Mouse (Mus musculus): ENCODE results near the gene Shisa3.
A peak's percentile ranks its signal among the peaks of the same experiment; 100 is the strongest.

The Shisa3 gene

DNA sequence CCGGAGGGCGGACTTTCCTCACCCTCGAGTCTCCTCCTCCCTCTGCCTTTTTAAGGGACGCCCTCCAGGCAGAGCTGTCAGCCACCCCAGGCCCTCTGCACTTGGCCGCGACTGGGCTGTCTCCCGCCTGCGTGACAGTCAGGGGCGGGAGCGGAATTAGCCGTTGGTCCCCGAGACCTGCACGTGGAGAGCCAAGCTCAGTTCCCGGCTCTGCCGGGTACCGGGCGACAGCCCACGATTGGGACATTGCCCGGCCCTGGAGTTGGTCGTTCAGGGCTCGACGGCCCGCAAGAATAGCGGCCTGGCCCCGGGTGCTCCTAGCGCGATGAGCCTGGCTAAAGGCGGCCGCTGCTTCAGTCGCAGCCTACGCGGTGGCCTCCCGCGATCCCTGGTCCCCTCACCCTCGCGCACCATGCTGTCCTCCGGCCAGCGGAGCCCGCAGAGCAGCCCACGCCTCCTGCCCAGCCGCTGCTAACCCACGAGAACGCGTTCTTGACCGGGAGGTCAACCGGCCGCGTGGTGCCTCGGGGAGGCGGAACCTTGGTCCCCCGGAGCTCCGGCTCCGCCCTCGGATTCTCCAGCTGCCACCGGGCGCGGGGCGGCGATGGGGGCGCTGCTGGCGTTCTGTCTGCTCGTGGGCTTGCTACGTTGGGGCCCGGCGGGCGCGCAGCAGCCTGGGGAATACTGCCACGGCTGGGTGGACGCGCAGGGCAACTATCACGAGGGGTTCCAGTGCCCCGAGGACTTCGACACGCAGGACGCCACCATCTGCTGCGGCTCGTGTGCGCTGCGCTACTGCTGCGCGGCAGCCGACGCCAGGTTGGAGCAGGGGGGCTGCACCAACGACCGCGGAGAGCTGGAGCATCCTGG lies at the start of gene Shisa3:
Shisa3 (plus strand) TSS at position 79 of the 870 bp plus-strand sequence.
- peak; percentile 14 for DNase-seq

- DNase-seq, result no peak
These were observed 49.0 kb upstream of the Shisa3 start for GRCm38 (mm10) chr5:67558644-67559043.

DNA sequence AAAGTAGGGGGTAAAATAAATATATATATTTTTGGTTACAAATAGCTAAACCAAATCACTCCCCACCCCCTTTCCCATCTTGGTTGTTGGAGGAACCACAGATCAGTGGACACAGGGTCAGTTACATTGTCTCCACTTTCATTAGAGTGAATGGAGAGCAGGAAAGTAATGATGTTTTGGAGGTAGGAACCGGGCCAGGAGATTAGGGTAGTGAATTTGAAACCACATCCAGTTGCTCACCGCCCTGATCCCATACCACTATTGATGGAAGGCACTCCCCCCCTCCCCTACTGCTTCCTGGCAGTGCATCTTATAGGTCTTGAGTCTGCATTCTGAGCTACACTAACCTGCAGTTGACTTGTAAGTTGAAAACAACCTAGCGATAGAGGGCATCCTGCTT lies 48.6 kb upstream of the Shisa3 start:
- no peak for DNase-seq

DNA sequence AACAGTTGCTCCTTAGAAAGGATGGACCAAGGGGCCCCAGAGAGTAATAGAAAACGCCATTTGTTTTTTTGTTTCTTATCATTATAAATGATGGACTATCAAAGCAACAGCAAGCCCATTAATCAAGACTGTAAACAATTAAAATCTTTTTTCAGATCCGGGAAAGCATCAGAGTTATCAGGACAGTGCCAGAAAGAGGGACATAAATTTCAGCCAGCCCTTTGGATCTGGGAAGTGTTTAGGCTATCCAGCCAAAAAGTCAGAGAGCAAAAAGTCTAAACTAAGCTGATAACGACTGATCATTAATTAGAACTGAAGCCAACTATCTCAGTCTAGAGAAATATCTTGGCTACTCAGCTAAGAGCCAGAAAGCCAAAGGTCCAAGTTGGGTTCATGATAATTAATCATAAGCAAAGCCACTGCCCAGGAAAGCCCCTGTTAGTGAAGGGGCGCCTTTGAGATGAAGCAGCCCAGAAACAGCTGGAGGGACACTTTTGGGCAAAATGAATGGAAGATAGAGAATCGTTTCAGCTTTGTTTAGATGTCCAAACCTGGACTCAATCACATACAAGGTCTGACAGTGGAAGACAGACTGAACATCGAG lies 35.0 kb upstream of the Shisa3 start:
- no peak for DNase-seq

DNA sequence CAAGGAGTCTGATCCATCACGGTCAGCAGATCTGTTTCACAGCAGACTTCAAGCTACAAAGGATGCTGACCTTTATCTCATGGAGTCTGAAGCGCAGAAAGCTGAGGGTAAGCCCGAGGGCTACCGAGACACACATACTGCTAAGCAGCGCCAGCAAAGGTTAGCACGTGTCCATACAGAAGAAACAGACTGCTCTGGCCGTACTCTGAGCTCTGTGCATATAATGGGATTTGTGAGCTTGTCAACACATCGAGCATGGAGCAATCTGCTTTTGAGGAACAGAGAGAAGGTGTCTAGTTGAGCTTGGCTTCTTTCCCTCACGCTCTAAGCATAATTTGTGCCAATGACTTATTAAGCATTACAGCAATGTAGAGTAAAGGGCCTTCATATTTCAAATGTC lies 33.6 kb upstream of the Shisa3 start:
- no peak for DNase-seq

GRCm38 (mm10) chr5:67575705-67576104 lies 32.0 kb upstream of the Shisa3 start:
- DNase-seq, result no peak

DNA sequence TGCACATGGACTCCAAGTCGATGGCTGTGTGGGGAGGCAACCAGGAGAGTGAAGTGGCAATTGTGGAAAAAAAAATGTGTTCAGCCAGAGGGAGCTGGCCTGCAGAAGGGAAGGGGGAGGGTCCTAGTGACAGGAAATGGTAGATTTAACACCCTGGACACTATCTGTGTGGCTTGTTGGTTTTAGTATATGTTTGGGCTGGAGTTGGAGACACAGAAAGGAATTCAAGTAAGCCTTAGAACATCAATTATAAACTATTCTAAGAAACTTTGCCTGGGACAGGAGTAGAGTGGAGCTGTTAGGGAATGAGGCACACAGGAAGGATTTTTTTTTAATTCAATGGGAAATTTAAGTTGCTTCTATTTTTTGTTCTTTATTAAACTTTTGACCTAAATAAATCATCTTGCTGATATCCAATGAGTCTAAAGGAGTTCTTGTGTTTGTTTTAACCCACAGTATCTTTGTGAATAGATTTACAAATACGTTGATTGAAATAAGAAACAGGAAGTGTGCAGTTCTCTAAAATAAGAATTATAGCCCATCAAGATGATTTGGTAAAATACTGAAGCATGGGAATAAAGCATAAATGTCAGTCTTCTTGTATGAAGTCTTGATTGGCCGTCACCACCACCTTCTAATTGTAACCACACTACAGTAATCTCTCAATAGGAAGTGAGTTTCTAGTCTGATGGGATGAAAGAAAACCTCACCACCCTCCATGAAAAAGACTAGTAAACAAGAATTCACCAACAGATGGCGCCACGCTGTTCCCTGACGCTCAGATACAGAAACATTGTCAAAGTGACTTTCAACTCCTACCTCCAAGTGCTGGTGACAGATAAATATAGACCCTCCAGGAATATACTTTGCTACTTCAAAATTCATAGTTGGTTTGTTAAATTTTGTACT lies 27.7 kb upstream of the Shisa3 start:
- peak; percentile 18 for DNase-seq

DNA sequence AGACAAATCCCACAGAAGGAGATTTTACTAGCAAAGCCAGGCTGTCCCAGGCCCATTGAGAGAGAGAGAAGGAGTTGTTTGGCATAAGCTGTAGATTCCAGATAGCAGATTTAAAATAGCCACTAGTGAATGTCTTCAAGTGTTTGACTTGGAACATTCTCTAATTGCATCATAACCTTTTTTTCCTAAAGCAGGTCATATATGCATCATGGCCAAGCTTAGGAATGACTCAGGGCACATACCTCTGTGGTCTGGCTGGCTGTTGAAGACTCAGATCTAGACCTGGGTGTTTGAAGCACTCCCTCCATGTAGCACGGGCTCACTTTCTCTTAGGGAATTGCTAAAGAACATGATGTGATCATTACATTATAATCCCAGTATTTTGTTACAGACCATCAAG lies 12.6 kb upstream of the Shisa3 start:
- DNase-seq, result no peak

DNA sequence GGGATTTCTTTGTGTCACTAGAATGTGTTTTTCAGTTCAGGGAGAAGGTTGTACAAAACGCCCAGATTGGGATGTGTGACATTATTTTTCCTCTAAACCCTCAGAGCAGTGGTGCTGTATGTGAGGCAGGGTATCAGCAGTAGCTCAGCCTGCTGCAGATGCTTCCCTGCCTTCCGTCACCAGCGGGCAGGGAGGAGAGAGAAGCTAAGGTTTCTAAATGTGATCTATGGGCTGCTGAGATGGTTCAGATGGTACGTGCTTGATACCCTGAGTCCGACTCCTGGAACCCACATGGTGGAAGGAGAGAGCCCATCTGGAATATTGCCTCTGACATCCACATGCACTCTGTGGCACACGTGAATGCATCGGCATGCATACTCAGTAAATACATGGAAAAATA lies 12.1 kb upstream of the Shisa3 start:
- DNase-seq, result no peak

DNA sequence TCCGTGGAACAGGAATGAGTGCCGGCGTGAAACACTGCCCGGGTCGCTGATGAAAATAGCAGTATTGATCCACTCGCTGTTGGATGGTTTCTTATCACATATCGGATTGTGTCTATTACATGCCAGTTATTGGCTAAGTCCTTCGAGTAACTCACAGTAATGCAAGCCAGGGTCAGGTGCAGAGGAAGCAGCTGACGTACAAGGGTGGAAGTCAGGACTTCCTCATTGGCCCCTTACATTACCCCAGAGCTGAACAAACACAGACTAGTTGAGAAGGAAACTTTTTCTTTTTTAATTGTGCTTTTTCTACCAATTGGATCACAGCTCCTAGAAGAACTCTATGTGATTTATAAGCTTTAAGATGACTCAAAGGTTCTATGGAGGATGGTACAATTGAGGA lies 7.7 kb upstream of the Shisa3 start:
- DNase-seq, result no peak

GRCm38 (mm10) chr5:67605951-67606350 lies 1.7 kb upstream of the Shisa3 start:
- DNase-seq, result no peak

- DNase-seq, result peak; percentile 6
These were observed 522 bp upstream of the Shisa3 start for GRCm38 (mm10) chr5:67606916-67607803.

GRCm38 (mm10) chr5:67608674-67609519 lies 1.2 kb downstream of the Shisa3 start:
- no peak for DNase-seq

GRCm38 (mm10) chr5:67609520-67609837 lies 1.8 kb downstream of the Shisa3 start:
- DNase-seq, result no peak

- no peak for DNase-seq
These were observed 13.5 kb downstream of the Shisa3 start for GRCm38 (mm10) chr5:67621230-67621629.

- no peak for DNase-seq
These were observed 20.7 kb downstream of the Shisa3 start for GRCm38 (mm10) chr5:67628180-67628940.

DNA sequence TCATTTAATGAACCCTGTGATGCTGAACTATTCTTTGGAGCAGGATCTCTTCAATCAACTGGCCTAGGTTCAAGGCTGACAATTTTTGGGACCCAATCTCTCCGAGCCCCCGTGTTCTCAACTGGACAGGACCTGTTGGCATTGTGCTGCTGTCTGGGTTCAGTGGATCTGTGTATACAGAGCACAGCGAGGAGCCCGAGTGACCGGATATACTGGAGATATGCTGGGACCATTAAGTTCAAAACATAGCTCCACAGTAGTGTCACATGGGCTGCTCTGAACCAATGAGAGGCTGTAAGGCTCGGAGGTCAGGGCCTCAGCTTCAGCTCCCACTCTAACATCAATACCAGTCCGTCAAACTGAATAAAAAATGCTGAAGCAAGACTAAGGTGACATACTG lies 21.8 kb downstream of the Shisa3 start:
- no peak for DNase-seq

DNA sequence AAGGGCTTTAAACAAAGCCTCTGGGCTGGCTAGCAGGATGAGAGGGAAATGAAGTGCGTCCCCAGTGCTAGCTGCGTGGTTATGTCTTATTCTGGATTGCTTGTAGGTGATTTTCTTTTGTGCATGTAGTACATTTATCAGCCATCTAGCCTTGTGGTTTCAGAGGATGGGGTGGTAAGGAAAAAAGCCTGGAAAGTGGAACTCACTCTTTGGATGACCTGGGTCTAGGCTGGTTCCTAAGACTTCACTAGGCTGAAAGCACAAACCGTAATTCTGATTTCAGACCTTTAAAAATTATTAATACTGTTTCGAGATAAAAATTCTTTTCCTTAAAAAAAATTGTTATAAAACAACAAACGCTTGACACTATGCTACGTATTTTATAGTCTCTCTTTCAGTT lies 22.2 kb downstream of the Shisa3 start:
- no peak for DNase-seq

DNA sequence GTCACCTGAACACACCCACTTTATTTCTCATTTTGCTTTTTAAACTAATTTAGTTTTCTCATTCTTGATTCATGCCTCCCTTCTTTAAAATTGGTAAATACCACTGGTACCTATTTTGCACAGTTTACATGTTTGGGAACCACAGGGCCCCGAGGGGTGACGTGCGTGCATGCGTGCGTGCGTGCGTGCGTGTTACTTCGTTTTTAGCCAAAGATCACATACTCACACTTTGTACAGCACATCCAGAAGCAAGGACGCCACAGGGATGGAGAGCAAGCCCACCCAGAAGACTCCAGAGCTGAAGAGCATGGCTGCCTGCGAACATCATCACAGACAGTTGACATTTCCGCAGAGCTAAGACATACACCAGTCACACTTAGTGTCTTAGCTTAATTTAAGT lies 23.6 kb downstream of the Shisa3 start:
- no peak for DNase-seq

- DNase-seq, result no peak
These were observed 25.6 kb downstream of the Shisa3 start for GRCm38 (mm10) chr5:67633138-67633782.

All from lung, postnatal 14 days (tissue).